Mouse (Mus musculus): Measurements from ENCODE around the gene Atp10a.
"Not testable (repeated sequence)": the region's sequence is repeated elsewhere in the genome, so short reads cannot be mapped to it uniquely, and the experiment has no call there.

The Atp10a gene

GRCm38 (mm10) chr7:58787585-58787984 is 131.6 kb downstream of the Atp10a start:
- in situ Hi-C loops (cut with MboI): no loop called here

- in situ Hi-C loops (cut with MboI): no loop called here
Observed at GRCm38 (mm10) chr7:58788424-58789261, 132.7 kb downstream of the Atp10a start.

DNA sequence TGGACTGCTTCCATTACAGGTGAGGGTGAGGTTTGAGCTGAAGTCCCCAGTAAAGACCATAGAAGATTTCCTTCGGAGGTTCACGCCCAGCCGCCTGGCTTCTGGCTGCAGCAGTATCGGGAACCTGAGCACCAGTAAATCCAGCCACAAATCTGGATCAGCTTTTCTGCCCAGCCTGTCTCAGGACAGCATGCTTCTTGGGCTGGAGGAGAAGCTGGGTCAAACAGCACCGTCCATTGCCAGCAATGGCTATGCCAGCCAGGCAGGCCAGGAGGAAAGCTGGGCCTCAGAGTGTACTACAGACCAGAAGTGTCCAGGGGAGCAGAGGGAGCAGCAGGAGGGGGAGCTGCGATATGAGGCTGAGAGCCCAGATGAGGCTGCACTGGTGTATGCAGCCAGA is 141.3 kb downstream of the Atp10a start:
- in situ Hi-C loops (cut with MboI): no loop called here

DNA sequence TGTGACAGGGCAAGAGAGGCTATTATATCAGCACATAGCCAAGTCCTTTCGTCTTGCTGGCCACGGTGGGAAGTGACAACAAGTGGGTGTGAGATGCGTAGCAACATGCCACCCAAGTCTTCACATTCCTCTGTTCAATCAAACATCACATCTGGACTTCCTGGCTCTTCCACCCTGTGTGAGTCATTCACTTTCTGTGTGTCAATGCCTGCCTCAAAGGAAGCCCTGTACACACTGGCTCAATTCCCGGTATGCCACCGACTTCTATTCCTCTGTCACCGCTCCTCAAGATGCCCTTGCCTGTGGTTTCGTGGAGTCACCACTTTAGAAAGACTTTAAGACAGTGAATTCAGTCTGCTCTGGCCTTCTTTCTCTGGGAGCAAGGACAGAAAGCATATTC is 144.9 kb downstream of the Atp10a start:
- in situ Hi-C loops (cut with MboI): no loop called here

- in situ Hi-C loops (cut with MboI): no loop called here
Observed at GRCm38 (mm10) chr7:58801791-58802190, 145.8 kb downstream of the Atp10a start.

DNA sequence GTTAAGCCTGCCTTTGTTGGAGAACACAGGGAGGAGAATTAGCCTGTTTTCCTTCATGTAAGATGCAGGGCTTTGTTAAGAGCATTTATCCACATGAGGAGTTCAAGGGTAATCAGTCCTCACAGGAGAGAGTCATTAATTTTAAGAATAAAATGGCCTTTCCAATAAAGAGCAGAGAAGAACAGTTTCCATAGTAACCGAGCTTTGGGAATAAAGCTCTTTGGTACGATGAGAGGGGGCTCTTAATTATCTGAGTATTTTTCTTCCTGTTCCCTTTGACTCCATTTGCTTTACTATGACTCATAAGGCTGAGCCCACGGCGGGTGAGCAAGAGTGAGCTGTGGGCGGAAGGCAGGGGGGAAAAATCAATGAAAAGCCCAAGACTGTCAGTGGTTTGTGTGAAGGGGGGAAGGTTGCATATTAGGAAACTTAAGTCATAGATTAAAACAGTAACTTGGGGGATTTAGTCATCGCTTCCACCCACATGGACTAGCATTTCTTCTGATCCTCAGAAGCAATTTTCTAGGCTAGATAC is 166.2 kb downstream of the Atp10a start:
- in situ Hi-C loops (cut with MboI): no loop called here

- in situ Hi-C loops (cut with MboI): no loop called here
Observed at GRCm38 (mm10) chr7:58824686-58825085, 168.7 kb downstream of the Atp10a start.

DNA sequence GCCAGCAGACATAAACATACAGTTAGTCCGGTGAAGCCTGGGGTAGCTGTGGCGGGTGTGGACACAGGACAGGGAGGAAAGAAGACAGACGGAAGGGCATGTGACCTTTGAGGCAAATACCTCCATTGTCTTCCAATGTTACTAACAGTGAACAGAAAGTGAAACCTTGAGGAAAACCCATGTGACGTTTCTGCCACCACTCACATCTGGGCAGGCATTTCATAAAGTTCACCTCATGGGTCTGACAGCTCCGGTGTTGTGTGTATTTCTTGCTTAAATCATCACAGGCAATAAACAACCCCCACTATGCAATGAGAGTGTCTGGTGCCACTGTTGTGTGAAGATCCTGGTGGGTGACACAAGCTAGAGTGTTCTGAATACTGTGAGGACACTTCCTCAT is 173.1 kb downstream of the Atp10a start:
- in situ Hi-C loops (cut with MboI): no loop called here

GRCm38 (mm10) chr7:58836855-58837606 is 181.1 kb downstream of the Atp10a start:
- in situ Hi-C loops (cut with MboI): not testable (repeated sequence)

DNA sequence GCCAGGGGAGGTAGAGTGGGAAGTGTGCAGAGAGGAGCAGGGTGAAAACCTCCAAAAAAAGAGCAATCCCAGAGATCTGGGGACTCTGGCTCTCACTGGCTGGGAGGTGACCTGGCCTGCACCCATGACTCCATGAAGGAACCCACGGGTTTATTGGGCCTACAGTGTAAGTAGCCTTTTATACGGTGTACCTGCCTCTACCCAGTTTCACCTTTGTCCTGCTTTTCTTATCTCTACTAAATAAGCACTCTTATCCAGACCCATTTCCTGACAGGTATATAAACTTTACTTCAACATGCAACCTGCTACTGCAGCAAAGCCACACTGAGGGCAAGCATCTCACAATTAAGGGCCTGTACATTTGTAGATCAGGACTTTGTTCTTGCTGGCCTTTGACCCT is 184.4 kb downstream of the Atp10a start:
- in situ Hi-C loops (cut with MboI): no loop called here

DNA sequence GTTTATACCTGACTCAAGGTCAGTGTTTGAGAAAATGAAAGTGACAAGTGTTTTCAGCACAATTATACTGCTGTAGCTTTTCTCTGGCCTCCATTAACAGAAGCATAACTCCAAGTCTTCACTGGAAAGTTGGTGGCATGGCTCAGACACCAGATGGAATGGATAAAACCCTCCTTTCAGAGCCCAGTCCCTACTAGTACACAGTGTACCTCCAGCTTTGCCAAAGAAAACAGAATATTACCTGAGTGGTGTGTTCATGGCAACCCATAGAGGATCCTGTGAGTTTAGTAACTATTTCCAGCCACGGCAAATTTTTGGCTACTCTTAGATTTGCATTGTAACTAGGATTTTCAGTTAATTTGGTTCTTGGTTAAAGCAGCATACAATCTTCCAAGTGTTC is 185.1 kb downstream of the Atp10a start:
- in situ Hi-C loops (cut with MboI): no loop called here

DNA sequence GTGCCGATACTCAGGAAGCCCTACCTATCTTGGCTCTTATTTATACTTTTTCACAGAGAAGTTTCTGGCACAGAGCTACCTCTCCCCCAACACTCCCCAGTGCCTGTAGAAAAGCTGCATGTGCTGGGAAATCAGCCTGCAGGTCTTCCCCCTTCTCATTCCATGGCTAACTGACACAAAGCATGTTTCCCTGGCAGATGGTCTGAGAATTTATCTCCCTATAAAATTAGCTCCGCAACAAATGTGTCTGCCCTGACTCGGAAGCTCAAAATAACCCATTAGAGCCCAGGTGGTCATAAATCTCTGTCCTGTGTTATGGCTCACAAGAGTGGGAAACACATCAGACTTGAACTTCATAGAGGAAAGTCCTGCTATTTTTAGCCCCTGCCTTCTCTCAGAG is 186.9 kb downstream of the Atp10a start:
- in situ Hi-C loops (cut with MboI): no loop called here

GRCm38 (mm10) chr7:58843767-58844445 is 187.9 kb downstream of the Atp10a start:
- in situ Hi-C loops (cut with MboI): no loop called here

DNA sequence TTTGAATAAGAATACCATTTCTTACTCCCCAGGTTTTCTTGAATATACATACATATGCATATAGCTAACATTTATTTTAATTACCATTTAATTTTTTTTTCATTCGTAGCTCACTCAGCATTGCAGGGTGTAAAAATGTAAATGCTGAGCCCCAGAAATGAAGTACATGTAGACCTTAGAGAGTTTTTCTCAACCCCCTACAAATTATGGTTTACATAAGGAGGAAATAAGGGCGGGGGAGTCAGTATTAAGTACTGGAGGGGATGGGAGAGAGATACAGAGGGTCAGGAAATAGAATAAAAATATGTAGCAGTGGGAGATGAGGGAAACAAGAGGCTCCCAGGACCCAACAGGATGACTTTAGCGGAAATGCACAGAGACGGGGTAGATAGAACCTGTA is 188.5 kb downstream of the Atp10a start:
- in situ Hi-C loops (cut with MboI): no loop called here

- in situ Hi-C loops (cut with MboI): no loop called here
Observed at GRCm38 (mm10) chr7:58858921-58859320, 203.0 kb downstream of the Atp10a start.

DNA sequence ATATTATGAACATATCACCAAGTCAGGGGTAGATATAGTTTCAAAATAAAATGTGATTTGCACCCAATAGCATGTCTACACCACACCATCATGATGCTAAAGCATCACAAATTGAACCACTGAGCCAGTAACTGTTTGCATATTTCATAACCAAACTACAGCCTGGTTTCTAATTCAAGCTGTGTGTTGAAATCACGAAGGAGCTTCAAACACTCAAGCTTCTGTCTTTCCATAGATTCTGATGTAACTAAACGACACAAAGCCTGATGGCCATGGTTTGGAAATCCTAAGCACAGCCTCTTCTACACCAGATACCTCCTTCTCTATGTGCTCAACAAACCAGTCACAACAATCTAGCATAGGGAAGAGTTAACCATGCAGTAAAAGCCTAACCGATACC is 207.2 kb downstream of the Atp10a start:
- in situ Hi-C loops (cut with MboI): no loop called here

GRCm38 (mm10) chr7:58866865-58867614 is 211.1 kb downstream of the Atp10a start:
- in situ Hi-C loops (cut with MboI): no loop called here

- in situ Hi-C loops (cut with MboI): no loop called here
Observed at GRCm38 (mm10) chr7:58870661-58871060, 214.7 kb downstream of the Atp10a start.

DNA sequence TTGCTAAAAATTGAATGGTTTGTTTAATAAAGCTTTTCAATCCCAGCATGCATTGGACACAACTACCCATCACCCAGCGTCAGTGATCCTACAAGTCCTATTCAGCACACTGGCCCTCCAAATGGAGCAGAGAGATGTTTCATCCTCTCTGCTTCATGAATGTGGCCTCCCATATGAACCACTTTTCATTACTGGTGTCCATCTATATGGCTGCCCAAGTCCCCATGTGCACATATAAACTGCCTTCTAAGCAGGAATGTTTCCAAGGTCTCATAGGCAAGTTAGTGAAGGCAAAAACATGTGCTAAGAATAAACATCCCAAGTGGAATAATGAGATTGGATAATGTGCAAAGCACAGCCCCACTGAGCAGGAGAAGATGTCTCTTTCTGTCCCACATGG is 217.7 kb downstream of the Atp10a start:
- in situ Hi-C loops (cut with MboI): no loop called here

Measured in mature B cell (primary cell).